Mouse (Mus musculus) embryo, embryonic 10 days (tissue): ENCODE data around the gene Hoxa6.

ENCODE experiments used
- DNase-seq: peaks from one replicate; pipeline ENCODE4 v3.0.0-alpha.2; 2015; ENCODE audit warnings: low spot score

Hoxa6 gene

DNA sequence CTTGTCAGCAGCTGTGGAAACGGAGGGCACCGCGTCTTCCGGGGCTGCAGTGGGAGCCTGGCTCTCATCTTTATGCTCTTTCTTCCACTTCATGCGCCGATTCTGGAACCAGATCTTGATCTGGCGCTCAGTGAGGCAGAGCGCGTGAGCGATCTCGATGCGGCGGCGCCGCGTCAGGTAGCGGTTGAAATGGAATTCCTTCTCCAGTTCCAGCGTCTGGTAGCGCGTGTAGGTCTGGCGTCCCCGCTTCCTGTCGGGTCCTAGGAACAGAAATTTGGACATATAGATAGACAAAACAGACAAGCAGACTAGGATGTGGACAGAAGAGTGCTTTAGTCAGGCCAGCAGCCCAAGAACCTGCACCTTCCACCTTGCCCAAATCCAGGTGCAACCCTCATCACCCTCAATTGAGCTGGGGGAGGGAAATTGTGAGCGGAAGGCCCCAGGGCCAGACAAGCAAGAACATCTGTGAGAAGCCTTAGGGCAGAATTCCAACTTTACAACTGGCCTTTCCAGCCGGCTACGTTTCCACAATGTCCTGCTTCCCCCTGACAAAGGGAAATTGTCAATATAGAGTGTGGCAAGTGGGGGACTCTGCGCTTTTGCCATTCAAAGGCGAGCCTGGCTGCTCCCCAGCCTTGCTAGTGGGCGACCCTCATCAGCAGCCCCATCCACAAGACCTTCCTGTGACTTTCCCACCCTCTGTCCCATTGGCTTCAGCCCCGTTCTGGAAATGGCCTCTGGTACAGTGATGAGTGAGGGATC lies 7.4 kb upstream of the Hoxa6 start:
- DNase-seq, result no peak

DNA sequence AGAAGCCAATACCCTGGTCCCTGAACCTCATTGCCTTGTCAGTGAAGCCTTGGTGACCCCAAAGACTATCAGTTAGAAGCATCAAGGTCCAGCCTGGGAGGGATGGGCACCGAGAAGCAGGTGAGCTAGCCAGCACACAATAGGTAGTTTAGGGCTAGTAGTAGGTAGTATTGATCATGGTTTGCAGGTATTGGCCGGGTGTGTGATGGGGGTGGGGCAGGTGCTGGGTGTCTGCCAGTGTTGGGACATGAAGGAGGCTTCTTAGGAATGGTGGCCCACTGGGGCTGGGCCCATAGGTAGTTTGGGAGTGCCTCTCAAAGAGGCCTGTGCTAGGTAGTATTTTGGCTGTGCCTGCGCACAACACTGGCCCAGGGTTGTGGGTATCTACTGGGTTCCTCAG lies 6.5 kb upstream of the Hoxa6 start:
- no peak for DNase-seq

- no peak for DNase-seq
These were observed 5.7 kb upstream of the Hoxa6 start for GRCm38 (mm10) chr6:52214271-52214670.

GRCm38 (mm10) chr6:52213119-52213986 lies 4.8 kb upstream of the Hoxa6 start, which contains the start of the genes Hoxa3 and Gm28308:
Gene Hoxa3 (minus strand): TSS chr6:52213336.
Gene Gm28308 (minus strand): TSS chr6:52213339.
- DNase-seq, result no peak

DNA sequence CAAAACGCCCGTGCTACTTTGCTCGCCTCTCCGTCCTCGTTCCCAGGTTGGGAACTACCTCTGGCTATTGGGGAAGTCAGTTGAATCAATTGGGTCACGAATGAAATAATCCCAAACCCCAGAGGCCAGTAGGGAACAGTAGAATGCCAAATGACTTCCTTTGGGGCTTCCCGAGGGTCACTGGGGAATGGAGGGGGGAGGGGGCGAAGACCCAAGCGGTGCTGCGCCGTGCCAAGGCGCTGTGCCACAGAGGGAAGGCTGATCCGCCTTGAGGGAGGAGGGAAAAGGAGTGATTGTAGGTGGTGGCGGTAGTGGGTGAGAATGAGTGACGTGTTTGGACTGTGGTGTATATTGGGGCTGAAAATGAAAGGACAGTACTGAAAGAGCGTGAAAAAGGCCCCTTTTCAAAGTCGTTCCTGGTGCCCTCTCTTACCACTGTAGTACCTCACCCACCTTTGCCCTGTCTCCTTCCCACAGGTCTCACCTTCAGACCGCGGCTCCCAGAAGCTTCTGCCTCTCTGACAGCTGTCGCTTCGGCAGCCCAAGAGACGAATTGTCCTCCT lies 4.1 kb upstream of the Hoxa6 start:
- no peak for DNase-seq

DNA sequence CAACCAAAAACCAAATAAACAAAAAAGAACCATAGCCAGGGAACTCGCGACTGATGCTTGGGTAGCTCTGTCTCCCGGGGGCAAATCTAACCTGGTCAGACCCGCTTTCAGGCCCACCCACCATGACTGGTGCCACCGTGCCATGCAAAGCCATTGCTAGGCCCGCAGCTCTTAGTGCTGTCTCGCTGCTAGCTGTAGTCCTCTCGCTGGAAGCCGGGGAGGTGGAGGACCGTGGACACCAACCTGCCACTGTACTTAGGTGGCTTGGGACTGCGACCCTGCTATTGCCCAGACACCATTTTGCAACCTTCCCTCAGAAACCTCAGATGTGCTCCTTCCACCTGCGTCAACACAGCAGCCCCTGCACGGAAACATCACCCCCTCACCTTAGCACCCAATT lies 3.4 kb upstream of the Hoxa6 start:
- DNase-seq, result no peak

DNA sequence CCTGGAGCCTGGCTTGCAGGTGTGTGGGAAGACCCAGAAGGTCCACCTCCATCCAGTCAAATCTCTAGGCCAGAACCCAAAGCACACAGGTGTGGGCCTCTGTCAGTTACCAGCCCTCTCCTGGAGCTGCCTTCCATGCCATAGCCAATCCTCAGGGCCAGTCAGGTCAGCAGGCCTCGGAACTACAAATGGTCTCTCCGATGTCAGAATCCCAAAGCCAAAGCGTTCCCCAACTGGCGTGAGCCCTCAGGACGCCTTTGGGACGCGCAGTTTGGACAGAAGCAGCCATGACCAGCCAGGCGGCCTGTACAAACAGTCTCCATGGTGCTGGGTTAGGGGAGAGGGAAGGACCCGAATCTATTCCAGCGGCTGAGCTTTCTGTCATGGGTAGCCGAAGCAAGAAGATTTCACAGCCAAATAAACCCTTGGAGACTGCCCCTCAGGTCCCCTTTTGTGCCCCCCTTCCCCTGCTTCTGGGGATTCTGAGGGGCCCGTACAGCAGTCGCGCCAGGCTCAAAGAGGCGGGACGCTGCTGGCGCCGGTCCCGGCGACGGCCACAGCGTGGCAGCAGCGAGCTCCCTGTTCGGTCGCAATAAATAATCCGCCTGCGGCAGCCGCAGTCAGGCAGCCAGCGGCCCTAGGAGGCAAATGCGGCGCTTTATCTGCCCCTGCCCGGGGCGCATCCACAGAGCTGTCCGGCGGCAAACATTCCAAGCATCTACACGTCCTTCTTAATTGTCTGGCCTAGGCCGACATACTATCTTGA lies 2.8 kb upstream of the Hoxa6 start:
- DNase-seq, result peak; percentile 87

GRCm38 (mm10) chr6:52209685-52210046 lies 1.1 kb upstream of the Hoxa6 start:
- DNase-seq, result no peak

- DNase-seq, result no peak
These were observed 554 bp upstream of the Hoxa6 start for GRCm38 (mm10) chr6:52208868-52209684.

- no peak for DNase-seq
These were observed 892 bp downstream of the Hoxa6 start for GRCm38 (mm10) chr6:52207684-52207976.

DNA sequence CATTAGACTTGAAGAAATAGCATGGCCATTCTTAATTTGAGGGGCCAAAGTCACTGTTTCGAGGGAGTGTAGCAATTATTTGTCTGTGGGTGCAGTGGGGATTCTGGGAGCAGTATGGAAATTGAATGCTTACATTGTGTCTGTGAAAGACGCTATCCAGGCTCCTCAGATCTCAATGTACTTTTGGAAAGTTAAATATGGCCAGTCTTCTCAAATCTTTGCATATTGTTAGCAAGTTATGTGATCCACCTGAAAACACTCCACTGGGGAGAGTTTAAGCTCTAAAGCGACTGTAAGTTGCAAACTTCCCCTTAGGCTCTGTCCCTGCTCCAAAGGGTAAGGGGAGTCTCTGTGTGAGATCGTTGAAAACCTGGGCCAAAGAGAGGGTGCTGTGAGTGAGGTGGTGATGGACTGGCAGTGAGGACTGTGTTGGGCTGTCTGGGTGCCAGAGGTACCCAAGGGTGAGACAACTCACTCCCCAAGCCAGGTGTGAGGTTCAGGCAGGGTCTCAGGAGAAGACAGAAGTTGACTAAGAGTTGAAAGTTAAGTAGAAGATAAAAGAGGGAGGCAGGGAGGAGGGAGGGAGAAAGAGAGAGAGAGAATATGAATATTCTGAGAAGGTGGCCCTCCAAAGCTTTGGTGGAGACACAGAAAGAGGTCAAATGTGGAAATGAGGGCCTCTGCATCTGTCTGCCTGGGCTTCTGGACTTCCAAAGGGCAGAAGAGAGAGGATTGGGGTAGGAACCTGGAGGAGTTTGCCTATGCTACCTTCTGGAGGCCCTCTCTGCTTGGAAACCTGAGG lies 1.4 kb downstream of the Hoxa6 start:
- DNase-seq, result no peak

- no peak for DNase-seq
These were observed 2.6 kb downstream of the Hoxa6 start for GRCm38 (mm10) chr6:52205638-52206621.

- DNase-seq, result no peak
These were observed 3.3 kb downstream of the Hoxa6 start for GRCm38 (mm10) chr6:52205221-52205620.

- DNase-seq, result peak; percentile 91
These were observed 4.3 kb downstream of the Hoxa6 start, which contains the start of gene Hoxa5 for GRCm38 (mm10) chr6:52204050-52204752. Gene Hoxa5 (minus strand): TSS chr6:52204587.

DNA sequence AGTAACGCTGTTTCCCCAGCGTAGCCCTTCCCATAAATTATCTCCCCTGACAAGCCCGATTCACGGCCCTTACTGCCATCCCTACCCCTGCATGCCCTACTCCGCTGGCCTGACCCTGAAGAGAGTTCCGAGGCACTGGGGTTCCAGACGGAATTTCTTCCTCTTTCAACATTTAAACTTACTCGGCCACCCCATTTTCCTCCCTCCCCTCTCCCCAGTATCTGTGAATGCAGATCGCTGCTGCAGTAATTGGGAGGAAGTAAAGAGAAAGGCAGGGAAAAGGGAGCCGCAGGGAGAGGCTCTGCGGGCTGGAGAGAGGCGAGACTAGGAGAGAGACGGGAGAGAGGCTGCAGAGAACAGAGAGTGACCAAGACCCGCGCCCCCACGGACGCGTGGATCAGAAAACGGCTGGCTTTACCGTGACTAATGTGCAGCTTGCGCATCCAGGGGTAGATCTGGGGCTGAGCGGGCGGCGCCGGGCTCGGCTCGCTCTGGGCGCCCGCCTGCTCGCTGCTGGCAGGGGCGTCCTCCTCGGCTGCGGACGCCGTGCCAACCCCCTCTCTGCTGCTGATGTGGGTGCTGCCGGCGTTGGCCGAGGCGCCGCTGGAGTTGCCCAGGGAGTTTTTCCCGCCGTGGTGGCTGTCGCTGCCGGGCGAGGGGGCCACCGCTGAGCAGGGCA lies 5.0 kb downstream of the Hoxa6 start:
- DNase-seq, result no peak

DNA sequence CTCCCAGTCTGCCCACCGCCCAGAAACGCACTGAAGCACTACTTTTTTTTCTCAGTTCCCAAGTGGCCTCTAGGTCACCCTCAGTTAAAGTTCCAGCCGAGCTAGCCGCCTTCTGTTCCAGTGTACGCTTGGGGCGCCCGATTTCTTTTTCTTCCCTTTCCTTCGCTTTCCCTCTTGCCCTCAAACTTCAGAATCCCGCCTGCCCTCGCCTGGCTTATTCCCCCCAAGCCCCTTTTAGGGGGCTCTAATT lies 5.5 kb downstream of the Hoxa6 start:
- no peak for DNase-seq

DNA sequence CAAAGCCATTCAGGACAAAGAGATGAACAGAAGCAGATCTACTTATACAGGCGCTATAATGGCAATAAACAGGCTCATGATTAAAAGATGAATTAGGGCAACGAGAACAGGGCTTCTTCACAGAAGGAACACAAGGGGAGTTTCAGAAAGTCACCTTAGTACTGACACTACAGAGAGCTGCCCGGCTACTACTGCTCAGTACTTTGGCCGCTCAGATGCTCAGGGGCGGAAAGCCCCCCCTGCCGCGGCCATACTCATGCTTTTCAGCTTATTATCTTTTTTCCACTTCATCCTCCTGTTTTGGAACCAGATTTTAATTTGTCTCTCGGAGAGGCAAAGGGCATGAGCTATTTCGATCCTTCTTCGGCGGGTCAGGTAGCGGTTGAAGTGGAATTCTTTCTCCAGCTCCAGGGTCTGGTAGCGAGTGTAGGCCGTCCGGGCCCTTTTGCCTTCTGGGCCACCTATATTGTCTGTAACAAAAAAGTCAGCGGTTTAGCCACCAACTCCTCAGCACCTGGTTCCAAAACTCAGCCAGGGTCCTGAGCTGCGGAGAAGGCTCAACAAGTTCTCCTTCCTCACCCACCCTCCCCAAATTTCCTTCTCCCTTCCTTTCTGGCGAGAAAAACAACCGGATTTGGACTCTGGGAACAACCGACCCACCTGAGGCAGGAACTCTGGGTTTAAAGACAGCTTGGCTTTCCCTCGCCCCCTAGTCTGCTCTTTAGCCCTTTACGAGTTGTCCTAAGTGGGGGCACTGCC lies 6.0 kb downstream of the Hoxa6 start:
- no peak for DNase-seq

DNA sequence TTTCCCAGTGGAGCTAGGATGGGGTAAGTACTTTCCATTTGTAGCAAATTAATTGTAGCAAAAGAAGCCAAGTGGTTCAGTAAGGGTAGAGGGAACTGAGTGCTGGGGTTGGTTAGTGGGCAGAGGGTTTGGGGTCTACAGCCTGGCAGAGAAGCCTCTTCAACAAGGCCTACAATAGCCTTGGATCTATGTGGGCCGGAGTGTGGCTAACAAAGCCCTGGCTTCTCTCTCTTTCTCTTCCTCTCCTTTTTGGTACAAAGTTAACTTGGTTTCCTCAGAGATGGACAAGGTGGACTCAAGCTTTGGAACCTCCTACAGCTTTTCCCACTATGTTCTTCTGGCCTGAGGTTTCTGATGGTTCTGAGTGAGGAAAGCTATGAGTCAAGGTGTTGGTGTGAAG lies 7.3 kb downstream of the Hoxa6 start:
- no peak for DNase-seq
